Mouse (Mus musculus): ENCODE measurements at regions not wholly inside any gene's neighbourhood (a gene's known extent, or its start where the extent isn't known, plus 50 kb on each side); places are given as distances from the start of the nearest gene placed in this dataset.

DNA sequence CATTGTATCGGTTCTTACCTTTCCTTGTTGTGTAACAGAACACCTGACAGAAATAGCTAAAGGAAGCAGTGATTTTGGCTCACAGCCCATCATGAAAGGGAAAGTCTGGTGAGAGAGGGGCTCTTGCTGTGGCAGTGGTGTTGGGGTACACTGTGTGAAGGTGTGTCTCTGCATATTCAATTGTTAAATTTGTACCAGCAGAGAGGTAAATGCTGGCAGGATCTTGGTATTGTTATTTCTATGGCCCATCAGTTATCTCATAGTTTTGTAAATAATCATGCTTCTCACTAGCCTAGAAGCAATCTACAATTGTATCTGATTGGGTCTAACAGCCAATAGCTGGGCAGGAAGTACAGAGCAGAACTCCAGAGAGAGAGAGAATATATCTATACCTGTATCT lies 95.7 kb downstream of the Mfap3l start:
- H3K36me3 ChIP-seq (replicated peaks; ENCODE audit: control insufficient read depth, insufficient read depth, low read depth, low read length), result no peaks in the 10 kb centered on the region
- no peak overlapping the region for H3K9ac ChIP-seq (replicated peaks; ENCODE audit: low read length)
- H3K4me3 ChIP-seq (ENCODE audit: low read depth, low read length), result no peak overlapping the region
- H3K9me3 ChIP-seq (replicated peaks; ENCODE audit: control insufficient read depth, low read length), result no peaks in the 10 kb centered on the region
- H3K27me3 ChIP-seq (ENCODE audit: control insufficient read depth, insufficient read depth, low read length), result no peaks in the 10 kb centered on the region
- no peak overlapping the region for H3K4me2 ChIP-seq (ENCODE audit: low read depth, low read length)
- ATAC-seq (replicated peaks; ENCODE audit: insufficient number of reproducible peaks, low FRiP score, low TSS enrichment, low read depth) (no peak), DNase-seq (ENCODE audit: low spot score) (no peak)
- no peaks in the 10 kb centered on the region for H3K4me1 ChIP-seq (ENCODE audit: control insufficient read depth, insufficient read depth, low read length)
- no peak overlapping the region for H3K27ac ChIP-seq (replicated peaks; ENCODE audit: low read depth, low read length)
- 95% methylated on average over 1 of the region's 1 CpGs for WGBS

GRCm38 (mm10) chr8:60732545-60732944 lies 99.9 kb downstream of the Mfap3l start:
- WGBS, result 76% methylated on average over 2 of the region's 2 CpGs
- Histone ChIP-seq H3K36me3 (replicated peaks; ENCODE audit: control insufficient read depth, insufficient read depth, low read depth, low read length) (no peaks in the 10 kb centered on the region), H3K27ac (replicated peaks; ENCODE audit: low read depth, low read length) (no peak overlapping the region)

GRCm38 (mm10) chr8:60735961-60736360 lies 103.3 kb downstream of the Mfap3l start:
- 80% methylated on average over 3 of the region's 3 CpGs for WGBS
- no peaks in the 10 kb centered on the region for H3K27me3 ChIP-seq (ENCODE audit: control insufficient read depth, insufficient read depth, low read length)
- ATAC-seq (replicated peaks; ENCODE audit: insufficient number of reproducible peaks, low FRiP score, low TSS enrichment, low read depth), result no peak
- H3K9me3 ChIP-seq (replicated peaks; ENCODE audit: control insufficient read depth, low read length), result no peaks in the 10 kb centered on the region
- H3K4me2 ChIP-seq (ENCODE audit: low read depth, low read length), result no peak overlapping the region
- no peaks in the 10 kb centered on the region for H3K4me1 ChIP-seq (ENCODE audit: control insufficient read depth, insufficient read depth, low read length)
- no peak overlapping the region for H3K27ac ChIP-seq (replicated peaks; ENCODE audit: low read depth, low read length)
- no peak overlapping the region for H3K9ac ChIP-seq (replicated peaks; ENCODE audit: low read length)
- DNase-seq (ENCODE audit: low spot score), result no peak
- H3K4me3 ChIP-seq (ENCODE audit: low read depth, low read length), result no peak overlapping the region
- no peaks in the 10 kb centered on the region for H3K36me3 ChIP-seq (replicated peaks; ENCODE audit: control insufficient read depth, insufficient read depth, low read depth, low read length)

More at GRCm38 (mm10) chr8:60732545-60732944, 99.9 kb downstream of the Mfap3l start:
- Histone ChIP-seq H3K4me1 (ENCODE audit: control insufficient read depth, insufficient read depth, low read length) (no peaks in the 10 kb centered on the region), H3K4me2 (ENCODE audit: low read depth, low read length) (no peak overlapping the region), H3K27me3 (ENCODE audit: control insufficient read depth, insufficient read depth, low read length) (no peaks in the 10 kb centered on the region), H3K4me3 (ENCODE audit: low read depth, low read length) (no peak overlapping the region), H3K9me3 (replicated peaks; ENCODE audit: control insufficient read depth, low read length) (no peaks in the 10 kb centered on the region), H3K9ac (replicated peaks; ENCODE audit: low read length) (no peak overlapping the region)
- ATAC-seq (replicated peaks; ENCODE audit: insufficient number of reproducible peaks, low FRiP score, low TSS enrichment, low read depth), result no peak
- no peak for DNase-seq (ENCODE audit: low spot score)

DNA sequence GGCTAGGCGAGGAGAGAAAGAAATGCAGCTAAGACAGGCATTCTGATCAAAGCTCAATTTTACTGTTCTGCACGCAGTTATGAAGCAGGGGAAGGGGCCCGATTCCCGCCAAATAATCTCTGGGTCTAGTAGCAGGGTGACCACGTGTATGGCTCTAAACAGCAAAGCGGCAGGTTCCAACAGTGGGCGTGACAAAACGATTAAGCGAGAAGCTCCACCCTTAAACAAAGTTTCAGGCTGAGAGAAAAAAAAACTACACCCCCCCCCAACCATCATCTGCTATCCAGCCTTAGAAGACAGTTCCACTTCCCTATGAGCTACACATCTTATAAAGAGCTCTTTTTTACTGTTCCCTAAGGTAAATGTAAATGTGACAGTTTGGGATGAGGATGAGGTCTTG lies 103.8 kb downstream of the Mfap3l start:
- 87% methylated on average over 9 of the region's 9 CpGs for WGBS
- H3K4me1 ChIP-seq (ENCODE audit: control insufficient read depth, insufficient read depth, low read length), result no peaks in the 10 kb centered on the region
- no peak for DNase-seq (ENCODE audit: low spot score)
- no peaks in the 10 kb centered on the region for H3K9me3 ChIP-seq (replicated peaks; ENCODE audit: control insufficient read depth, low read length)
- no peak for ATAC-seq (replicated peaks; ENCODE audit: insufficient number of reproducible peaks, low FRiP score, low TSS enrichment, low read depth)
- no peak overlapping the region for H3K27ac ChIP-seq (replicated peaks; ENCODE audit: low read depth, low read length)
- H3K4me3 ChIP-seq (ENCODE audit: low read depth, low read length), result no peak overlapping the region
- H3K4me2 ChIP-seq (ENCODE audit: low read depth, low read length), result no peak overlapping the region
- H3K9ac ChIP-seq (replicated peaks; ENCODE audit: low read length), result no peak overlapping the region
- no peaks in the 10 kb centered on the region for H3K36me3 ChIP-seq (replicated peaks; ENCODE audit: control insufficient read depth, insufficient read depth, low read depth, low read length)
- H3K27me3 ChIP-seq (ENCODE audit: control insufficient read depth, insufficient read depth, low read length), result no peaks in the 10 kb centered on the region

DNA sequence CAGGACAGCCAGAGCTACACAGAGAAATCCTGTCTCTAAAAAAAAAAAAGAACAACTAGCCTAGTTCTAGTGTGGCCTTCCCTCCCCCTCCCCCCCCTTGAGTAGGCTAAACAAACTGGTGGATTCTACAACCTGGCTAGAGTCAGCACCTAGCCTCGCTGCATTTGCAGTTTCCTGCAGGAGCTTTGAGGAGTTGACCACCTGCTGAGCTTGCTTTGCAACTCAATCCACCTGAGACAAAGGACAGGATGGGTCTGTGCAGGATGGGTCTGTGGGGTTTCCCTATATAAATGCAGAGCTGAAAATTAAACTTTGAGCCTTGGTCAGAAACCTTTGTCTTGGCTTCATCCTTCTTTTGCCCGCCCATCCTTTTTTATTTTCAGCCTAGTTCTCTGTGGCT lies 104.3 kb downstream of the Mfap3l start:
- ATAC-seq (replicated peaks; ENCODE audit: insufficient number of reproducible peaks, low FRiP score, low TSS enrichment, low read depth), result no peak
- no peak overlapping the region for H3K27ac ChIP-seq (replicated peaks; ENCODE audit: low read depth, low read length)
- 68% methylated on average over 2 of the region's 2 CpGs for whole genome bisulfite sequencing
- no peaks in the 10 kb centered on the region for H3K9me3 ChIP-seq (replicated peaks; ENCODE audit: control insufficient read depth, low read length)
- H3K4me2 ChIP-seq (ENCODE audit: low read depth, low read length), result no peak overlapping the region
- H3K4me3 ChIP-seq (ENCODE audit: low read depth, low read length), result no peak overlapping the region
- H3K9ac ChIP-seq (replicated peaks; ENCODE audit: low read length), result no peak overlapping the region
- H3K4me1 ChIP-seq (ENCODE audit: control insufficient read depth, insufficient read depth, low read length), result no peaks in the 10 kb centered on the region
- DNase-seq (ENCODE audit: low spot score), result no peak
- H3K36me3 ChIP-seq (replicated peaks; ENCODE audit: control insufficient read depth, insufficient read depth, low read depth, low read length), result no peaks in the 10 kb centered on the region
- H3K27me3 ChIP-seq (ENCODE audit: control insufficient read depth, insufficient read depth, low read length), result no peaks in the 10 kb centered on the region

DNA sequence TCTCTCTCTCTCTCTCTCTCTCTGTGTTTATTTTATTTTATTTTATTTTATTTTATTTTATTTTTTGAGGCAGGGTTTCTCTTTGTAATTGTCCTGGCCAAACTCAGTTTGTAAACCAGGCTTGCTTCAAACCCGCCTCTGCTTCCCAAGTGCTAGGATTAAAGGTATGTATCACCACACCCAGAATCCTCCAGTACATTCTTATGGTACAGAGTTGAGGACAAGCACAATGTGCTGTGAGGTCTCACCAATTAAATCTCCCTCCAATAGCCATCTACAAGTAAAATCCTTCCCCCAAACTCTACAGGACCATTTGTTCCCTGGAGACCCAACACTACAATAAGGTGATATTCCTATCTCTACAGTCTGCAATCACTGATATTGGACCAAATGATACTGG lies 105.0 kb downstream of the Mfap3l start:
- no peak for ATAC-seq (replicated peaks; ENCODE audit: insufficient number of reproducible peaks, low FRiP score, low TSS enrichment, low read depth)
- H3K36me3 ChIP-seq (replicated peaks; ENCODE audit: control insufficient read depth, insufficient read depth, low read depth, low read length), result no peaks in the 10 kb centered on the region
- no peaks in the 10 kb centered on the region for H3K9me3 ChIP-seq (replicated peaks; ENCODE audit: control insufficient read depth, low read length)
- H3K27me3 ChIP-seq (ENCODE audit: control insufficient read depth, insufficient read depth, low read length), result no peaks in the 10 kb centered on the region
- no peak overlapping the region for H3K4me3 ChIP-seq (ENCODE audit: low read depth, low read length)
- H3K4me2 ChIP-seq (ENCODE audit: low read depth, low read length), result no peak overlapping the region
- no peak for DNase-seq (ENCODE audit: low spot score)
- H3K4me1 ChIP-seq (ENCODE audit: control insufficient read depth, insufficient read depth, low read length), result no peaks in the 10 kb centered on the region
- WGBS, result 87% methylated on average over 1 of the region's 1 CpGs
- H3K27ac ChIP-seq (replicated peaks; ENCODE audit: low read depth, low read length), result no peak overlapping the region
- H3K9ac ChIP-seq (replicated peaks; ENCODE audit: low read length), result no peak overlapping the region

DNA sequence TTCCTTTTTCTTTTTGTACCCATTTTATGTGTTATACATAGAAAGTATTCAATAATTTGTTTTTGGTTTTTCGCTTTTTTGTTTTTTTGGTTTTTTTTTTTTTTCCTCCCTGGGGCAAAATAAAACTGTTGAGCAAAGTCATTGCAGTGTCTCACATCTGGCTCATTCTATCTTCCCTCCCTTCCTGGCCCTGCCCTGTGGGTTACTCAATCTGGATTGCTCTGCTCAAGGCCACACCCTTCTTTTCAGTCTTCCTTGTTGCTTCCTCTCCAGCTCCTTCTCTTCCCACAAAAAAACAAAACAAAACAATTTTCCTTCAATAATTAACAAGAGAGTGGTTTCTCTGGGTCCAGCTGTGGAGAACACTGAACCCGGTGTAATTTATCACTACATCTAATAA lies 113.2 kb downstream of the Mfap3l start:
- Histone ChIP-seq H3K9me3 (replicated peaks; ENCODE audit: control insufficient read depth, low read length) (no peaks in the 10 kb centered on the region), H3K9ac (replicated peaks; ENCODE audit: low read length) (no peak overlapping the region), H3K4me2 (ENCODE audit: low read depth, low read length) (no peak overlapping the region), H3K36me3 (replicated peaks; ENCODE audit: control insufficient read depth, insufficient read depth, low read depth, low read length) (no peaks in the 10 kb centered on the region), H3K27ac (replicated peaks; ENCODE audit: low read depth, low read length) (no peak overlapping the region), H3K4me1 (ENCODE audit: control insufficient read depth, insufficient read depth, low read length) (no peaks in the 10 kb centered on the region), H3K4me3 (ENCODE audit: low read depth, low read length) (no peak overlapping the region), H3K27me3 (ENCODE audit: control insufficient read depth, insufficient read depth, low read length) (no peaks in the 10 kb centered on the region)
- DNase-seq (ENCODE audit: low spot score), result no peak
- WGBS, result 81% methylated on average over 2 of the region's 2 CpGs
- ATAC-seq (replicated peaks; ENCODE audit: insufficient number of reproducible peaks, low FRiP score, low TSS enrichment, low read depth), result no peak

DNA sequence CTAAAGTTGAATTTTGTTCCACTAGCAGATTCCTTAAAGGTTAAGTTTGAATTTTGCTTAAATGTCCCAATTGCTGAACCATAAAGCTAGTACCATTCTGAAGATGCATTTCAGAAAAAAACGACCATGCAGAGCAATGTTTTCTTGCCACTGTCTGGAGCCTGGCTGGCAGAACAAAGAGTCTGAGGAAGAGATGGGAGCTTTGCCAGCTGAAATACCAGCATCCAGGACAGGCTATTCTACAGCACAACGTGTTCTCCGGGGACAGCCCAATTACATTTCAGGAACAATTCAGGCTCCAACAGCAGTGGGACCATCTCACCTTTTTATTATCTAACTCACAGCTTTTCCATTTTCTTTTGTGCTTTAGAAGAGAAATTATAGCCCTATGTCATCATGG lies 113.9 kb downstream of the Mfap3l start:
- no peak for DNase-seq (ENCODE audit: low spot score)
- no peak overlapping the region for H3K4me3 ChIP-seq (ENCODE audit: low read depth, low read length)
- WGBS, result 83% methylated on average over 3 of the region's 3 CpGs
- H3K27ac ChIP-seq (replicated peaks; ENCODE audit: low read depth, low read length), result no peak overlapping the region
- no peaks in the 10 kb centered on the region for H3K4me1 ChIP-seq (ENCODE audit: control insufficient read depth, insufficient read depth, low read length)
- H3K36me3 ChIP-seq (replicated peaks; ENCODE audit: control insufficient read depth, insufficient read depth, low read depth, low read length), result no peaks in the 10 kb centered on the region
- H3K4me2 ChIP-seq (ENCODE audit: low read depth, low read length), result no peak overlapping the region
- ATAC-seq (replicated peaks; ENCODE audit: insufficient number of reproducible peaks, low FRiP score, low TSS enrichment, low read depth), result no peak
- H3K9me3 ChIP-seq (replicated peaks; ENCODE audit: control insufficient read depth, low read length), result no peaks in the 10 kb centered on the region
- no peak overlapping the region for H3K9ac ChIP-seq (replicated peaks; ENCODE audit: low read length)
- H3K27me3 ChIP-seq (ENCODE audit: control insufficient read depth, insufficient read depth, low read length), result no peaks in the 10 kb centered on the region
